Mouse (Mus musculus) Patski (cell line): ENCODE results near the gene Itgbl1. TPM values are rescaled to one million over a fixed set of nuclear protein-coding genes. Genes with fewer than 3 reads are reported as not detected.

Source experiments
- ATAC-seq: fragments of 100-300 bp; one replicate; pipeline ENCODE4 v1.8.0; 2021
- CTCF ChIA-PET: fragments of 350-600 bp; sonication (Branson Sonifier 250); formaldehyde crosslinking; loops from one replicate; lab custom pipeline; 2022; ENCODE audit warnings: inconsistent platforms; lab: Charles Lee
- POLR2A ChIA-PET: fragments of 350-600 bp; sonication (Branson Sonifier 250); formaldehyde crosslinking; loops from one replicate; lab custom pipeline; 2022; ENCODE audit warnings: antibody characterized with exemption, inconsistent platforms; lab: Charles Lee
- DNase-seq: peaks from one replicate; pipeline ENCODE4 v3.0.0-alpha.2; 2011; ENCODE audit warnings: low read depth, low spot score
- H3K27me3 ChIP-seq: fragments of 371-371 bp; one replicate; pipeline ENCODE4 v1.5.1; 2021
- CTCF ChIP-seq: fragments of 100-300 bp; IDR thresholded peaks from one replicate; pipeline ENCODE4 v1.5.1; 2021
- in situ Hi-C: fragments of 300-500 bp; cut with MboI; formaldehyde crosslinking; loops from 3 replicates; pipeline ENCODE4 v1.11.1; 2018; ENCODE audit warnings: low pct_unique_long_range_greater_than_20kb, mixed read lengths
- polyA plus RNA-seq: library from polyadenylated mRNA; unstranded; gene quantifications from one replicate; pipeline ENCODE4 v1.2.3, GENCODE M21; 2021

Gene Itgbl1
- polyA plus RNA-seq, 1 experiment from 2014 or later = 0.04 TPM

- no peaks in the 10 kb centered on the region for H3K27me3 ChIP-seq
- ChIA-PET POLR2A (interaction anchor here (0.7 kb wide), 1 partner anchor 41 kb away, joined by 3 read pairs; no protein-coding TSS in a partner anchor), CTCF (no interaction called here)
- no peak for TF ChIP-seq CTCF
- ATAC-seq (no peak), DNase-seq (no peak)
- in situ Hi-C loops = no loop called here
Observed at GRCm38 (mm10) chr14:123742055-123742454, 82.3 kb downstream of the Itgbl1 start.

- in situ Hi-C loops = no loop called here
- CTCF ChIA-PET = no interaction called here
Observed at GRCm38 (mm10) chr14:123751017-123751416, 91.2 kb downstream of the Itgbl1 start.

GRCm38 (mm10) chr14:123759534-123759933 is 99.8 kb downstream of the Itgbl1 start:
- peaks cover 6% of the 10 kb centered on the region for H3K27me3 ChIP-seq

More at GRCm38 (mm10) chr14:123751017-123751416, 91.2 kb downstream of the Itgbl1 start:
- TF ChIP-seq CTCF = no peak
- POLR2A ChIA-PET = no interaction called here
- ATAC-seq (no peak), DNase-seq (no peak)
- no peaks in the 10 kb centered on the region for H3K27me3 ChIP-seq

GRCm38 (mm10) chr14:123760079-123760478 is 100.3 kb downstream of the Itgbl1 start:
- peaks cover 6% of the 10 kb centered on the region for H3K27me3 ChIP-seq
- in situ Hi-C loops = no loop called here
- ATAC-seq = no peak
- TF ChIP-seq CTCF = no peak
- POLR2A ChIA-PET = no interaction called here
- CTCF ChIA-PET = no interaction called here
- DNase-seq = no peak

More at GRCm38 (mm10) chr14:123759534-123759933, 99.8 kb downstream of the Itgbl1 start:
- ChIA-PET CTCF (no interaction called here), POLR2A (no interaction called here)
- DNase-seq = no peak
- no peak for TF ChIP-seq CTCF
- no peak for ATAC-seq
- in situ Hi-C loops = no loop called here

GRCm38 (mm10) chr14:123801744-123802143 is 142.0 kb downstream of the Itgbl1 start:
- DNase-seq = no peak
- TF ChIP-seq CTCF = no peak

GRCm38 (mm10) chr14:123837662-123838061 is 177.9 kb downstream of the Itgbl1 start:
- in situ Hi-C loops = no loop called here
- no peak for TF ChIP-seq CTCF
- no peaks in the 10 kb centered on the region for H3K27me3 ChIP-seq
- ChIA-PET CTCF (no interaction called here), POLR2A (no interaction called here)
- DNase-seq (no peak), ATAC-seq (no peak)

More at GRCm38 (mm10) chr14:123801744-123802143, 142.0 kb downstream of the Itgbl1 start:
- H3K27me3 ChIP-seq = no peaks in the 10 kb centered on the region
- ATAC-seq = no peak
- CTCF ChIA-PET = no interaction called here
- in situ Hi-C loops = no loop called here
- POLR2A ChIA-PET = no interaction called here

GRCm38 (mm10) chr14:123843675-123844425 is 184.1 kb downstream of the Itgbl1 start:
- TF ChIP-seq CTCF = no peak
- ChIA-PET CTCF (no interaction called here), POLR2A (no interaction called here)
- in situ Hi-C loops = no loop called here
- no peaks in the 10 kb centered on the region for H3K27me3 ChIP-seq
- no peak for DNase-seq
- ATAC-seq = no peak

- CTCF ChIA-PET = no interaction called here
- DNase-seq = no peak
- peaks cover 3% of the 10 kb centered on the region for H3K27me3 ChIP-seq
- POLR2A ChIA-PET = no interaction called here
- no peak for ATAC-seq
- in situ Hi-C loops = no loop called here
- TF ChIP-seq CTCF = no peak
Observed at GRCm38 (mm10) chr14:123864531-123864930, 204.8 kb downstream of the Itgbl1 start.

GRCm38 (mm10) chr14:123865779-123866726 is 206.3 kb downstream of the Itgbl1 start:
- in situ Hi-C loops = no loop called here

GRCm38 (mm10) chr14:123927903-123928302 is 268.1 kb downstream of the Itgbl1 start:
- no peak for TF ChIP-seq CTCF
- CTCF ChIA-PET = no interaction called here
- POLR2A ChIA-PET = no interaction called here
- DNase-seq = no peak
- in situ Hi-C loops = no loop called here
- no peak for ATAC-seq
- H3K27me3 ChIP-seq = no peaks in the 10 kb centered on the region

More at GRCm38 (mm10) chr14:123865779-123866726, 206.3 kb downstream of the Itgbl1 start:
- ATAC-seq = no peak
- ChIA-PET POLR2A (no interaction called here), CTCF (no interaction called here)
- no peaks in the 10 kb centered on the region for H3K27me3 ChIP-seq
- no peak for TF ChIP-seq CTCF
- DNase-seq = no peak
